17 mouse cellular contexts compared by ENCODE assay signal in the genomic region with DNA sequence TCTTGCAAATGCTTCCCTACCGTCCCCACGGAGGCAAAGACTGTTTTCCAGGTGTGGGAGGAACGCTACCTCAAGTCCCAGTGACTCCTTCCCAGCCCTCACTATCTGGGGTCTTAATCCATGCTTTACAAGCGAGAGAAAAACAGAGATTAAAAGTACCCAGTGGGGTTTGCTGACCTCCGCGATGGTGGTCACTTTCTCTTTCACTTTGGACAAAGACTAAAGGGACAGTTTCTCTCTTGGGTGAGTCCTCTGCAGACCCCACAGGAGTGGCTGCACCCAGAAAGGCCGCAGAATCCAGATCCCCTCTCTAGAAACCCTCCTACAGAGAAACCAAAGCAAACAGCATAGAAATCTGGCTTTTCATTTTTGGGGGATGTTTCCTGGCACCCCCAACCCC.
DNase-seq lines count a peak whose midpoint lies in the region; ATAC-seq and TF ChIP-seq lines count a peak whose summit lies in the region.
"Had no signal": no experiment of that assay in that cellular context is flagged by ENCODE, and none has a peak within 500 bp of the region (broad histone marks: within the 10 kb centered on the region; RNA-seq: fewer than 3 reads in every experiment).

No protein-coding gene starts in this region.

- no peak for ATAC-seq in embryonic facial prominence, embryonic 13.5 days (ENCODE audit: insufficient number of reproducible peaks, insufficient read depth, low FRiP score, low TSS enrichment, low read depth)
- no peak for ATAC-seq in lung, embryonic 14.5 days (ENCODE audit: insufficient read depth)
- ATAC-seq: midbrain, embryonic 15.5 days had no signal

- no peak for TF ChIP-seq CTCF in lung, embryonic 14.5 days (IDR thresholded peaks at IDR 0.05; ENCODE audit: low read depth)

- no peak for DNase-seq in embryonic facial prominence, embryonic 10.5 days (ENCODE audit: low spot score)
- DNase-seq in lung, embryonic 14.5 days, result no peak
- DNase-seq in lung, postnatal 10 days, result no peak
- peak; percentile 36 for DNase-seq in adrenal gland, postnatal 14 days
- no peak for DNase-seq in thymus, postnatal 14 days
- DNase-seq: cerebellum, adult 18-20 months; heart, adult 2 months; liver, embryonic 13.5 days; thymus, adult 18-20 months had no signal

- peak overlapping the region; percentile 61 for H3K9ac ChIP-seq in embryonic facial prominence, embryonic 13.5 days
- no peak overlapping the region for H3K9ac ChIP-seq in lung, embryonic 14.5 days
- H3K9ac ChIP-seq: embryonic facial prominence, embryonic 12.5 days; limb, embryonic 12.5 days; liver, embryonic 13.5 days; midbrain, embryonic 15.5 days had no signal

- no peak overlapping the region for H3ac ChIP-seq in myocyte (ENCODE audit: control insufficient read depth, insufficient read length)

- H3K27me3 ChIP-seq in embryonic facial prominence, embryonic 13.5 days, result peaks cover 14% of the 10 kb centered on the region
- peaks cover 54% of the 10 kb centered on the region for H3K27me3 ChIP-seq in embryonic facial prominence, embryonic 10.5 days (replicated peaks; ENCODE audit: low read depth, poor library complexity, severe bottlenecking)
- H3K27me3 ChIP-seq in lung, embryonic 14.5 days (ENCODE audit: insufficient read depth, low read length), result peaks cover 3% of the 10 kb centered on the region; the same call in 1 of the 2 replicates
- H3K27me3 ChIP-seq in myocyte (ENCODE audit: control insufficient read depth, insufficient read depth, insufficient read length), result no peaks in the 10 kb centered on the region

- WGBS in embryonic facial prominence, embryonic 13.5 days, result 46% methylated on average over 7 of the region's 7 CpGs
- WGBS in embryonic facial prominence, embryonic 10.5 days, result 38% methylated on average over 7 of the region's 7 CpGs
- 48% methylated on average over 7 of the region's 7 CpGs for WGBS in lung, embryonic 14.5 days

- H3K4me1 ChIP-seq in embryonic facial prominence, embryonic 13.5 days, result peaks cover 32% of the 10 kb centered on the region
- H3K4me1 ChIP-seq in embryonic facial prominence, embryonic 10.5 days, result peaks cover 43% of the 10 kb centered on the region
- no peaks in the 10 kb centered on the region; the same call in 1 of the 2 replicates for H3K4me1 ChIP-seq in lung, embryonic 14.5 days (ENCODE audit: insufficient read depth)
- H3K4me1 ChIP-seq: liver, embryonic 13.5 days had no signal

- H3K27ac ChIP-seq in embryonic facial prominence, embryonic 13.5 days, result peak overlapping the region; percentile 17; the same call in 1 of the 2 replicates
- no peak overlapping the region for H3K27ac ChIP-seq in embryonic facial prominence, embryonic 10.5 days (replicated peaks)
- H3K27ac ChIP-seq in lung, embryonic 14.5 days (ENCODE audit: low read depth), result no peak overlapping the region
- H3K27ac ChIP-seq: embryonic facial prominence, embryonic 12.5 days; forebrain, embryonic 10.5 days; heart, adult 2 months; hindbrain, embryonic 10.5 days; left cerebral cortex, adult 2 months; limb, embryonic 12.5 days; liver, embryonic 13.5 days; midbrain, embryonic 15.5 days had no signal

- TF ChIP-seq POLR2A in myocyte (IDR thresholded peaks at IDR 0.05; ENCODE audit: insufficient read length, low read depth), result no peak

- no peak overlapping the region for H3K4me3 ChIP-seq in embryonic facial prominence, embryonic 13.5 days
- no peak overlapping the region for H3K4me3 ChIP-seq in embryonic facial prominence, embryonic 10.5 days
- H3K4me3 ChIP-seq in lung, embryonic 14.5 days (ENCODE audit: low read depth, low read length), result no peak overlapping the region
- no peak overlapping the region for H3K4me3 ChIP-seq in myocyte
- H3K4me3 ChIP-seq: embryonic facial prominence, embryonic 12.5 days; forebrain, embryonic 10.5 days; heart, adult 2 months; hindbrain, embryonic 10.5 days; left cerebral cortex, adult 2 months; limb, embryonic 12.5 days; liver, embryonic 13.5 days; midbrain, embryonic 15.5 days had no signal

- H3K4me2 ChIP-seq in embryonic facial prominence, embryonic 13.5 days, result peak overlapping the region; percentile 46
- H3K4me2 ChIP-seq in lung, embryonic 14.5 days, result peak overlapping the region; percentile 16; the same call in 1 of the 2 replicates
- peak overlapping the region; percentile 14 for H3K4me2 ChIP-seq in myocyte (ENCODE audit: low read depth)
- H3K4me2 ChIP-seq: embryonic facial prominence, embryonic 12.5 days; limb, embryonic 12.5 days; liver, embryonic 13.5 days; midbrain, embryonic 15.5 days had no signal

- no peaks in the 10 kb centered on the region for H3K36me3 ChIP-seq in embryonic facial prominence, embryonic 13.5 days
- no peaks in the 10 kb centered on the region for H3K36me3 ChIP-seq in embryonic facial prominence, embryonic 10.5 days (replicated peaks)
- no peaks in the 10 kb centered on the region for H3K36me3 ChIP-seq in lung, embryonic 14.5 days (ENCODE audit: insufficient read depth)
- H3K36me3 ChIP-seq in myocyte (ENCODE audit: control insufficient read depth, insufficient read depth), result no peaks in the 10 kb centered on the region
- H3K36me3 ChIP-seq: embryonic facial prominence, embryonic 12.5 days; forebrain, embryonic 10.5 days; hindbrain, embryonic 10.5 days; limb, embryonic 12.5 days; liver, embryonic 13.5 days; midbrain, embryonic 15.5 days had no signal

- no peaks in the 10 kb centered on the region for H3K9me3 ChIP-seq in embryonic facial prominence, embryonic 13.5 days
- no peaks in the 10 kb centered on the region for H3K9me3 ChIP-seq in embryonic facial prominence, embryonic 10.5 days
- no peaks in the 10 kb centered on the region for H3K9me3 ChIP-seq in lung, embryonic 14.5 days (ENCODE audit: low read depth, low read length)
- H3K9me3 ChIP-seq: embryonic facial prominence, embryonic 12.5 days; forebrain, embryonic 10.5 days; hindbrain, embryonic 10.5 days; limb, embryonic 12.5 days; liver, embryonic 13.5 days; midbrain, embryonic 15.5 days had no signal

- H3K79me2 ChIP-seq in myocyte (ENCODE audit: control insufficient read depth, insufficient read depth), result no peaks in the 10 kb centered on the region

TF ChIP-seq in myocyte, 11 proteins besides CTCF, POLR2A, EP300 and RAD21:
- TF ChIP-seq SRF (IDR thresholded peaks at IDR 0.05; ENCODE audit: control insufficient read depth, insufficient read length, low read depth) (no peak), MYOG (IDR thresholded peaks at IDR 0.05; ENCODE audit: control insufficient read depth in 1 of 3, insufficient read depth in 1 of 3, insufficient read length in 2 of 3, low read depth in 2 of 3) (no peak), CEBPB (IDR thresholded peaks at IDR 0.05; ENCODE audit: insufficient read depth, poor library complexity, severe bottlenecking) (no peak), TCF3 (IDR thresholded peaks at IDR 0.05; ENCODE audit: insufficient read length, low read depth) (no peak), E2F4 (IDR thresholded peaks at IDR 0.05; ENCODE audit: insufficient read depth) (no peak), REST (IDR thresholded peaks at IDR 0.05; ENCODE audit: insufficient read depth, insufficient read length) (no peak), POLR2AphosphoS2 (IDR thresholded peaks at IDR 0.05; ENCODE audit: insufficient read length, low read depth) (no peak), MYOD1 (IDR thresholded peaks at IDR 0.05; ENCODE audit: control insufficient read depth in 1 of 3, insufficient read length in 2 of 3, low read depth in 2 of 3) (no peak), MAX (IDR thresholded peaks at IDR 0.05; ENCODE audit: low read depth) (no peak), USF1 (IDR thresholded peaks at IDR 0.05; ENCODE audit: low read depth) (no peak), TCF12 (IDR thresholded peaks at IDR 0.05; ENCODE audit: insufficient read depth, poor library complexity, severe bottlenecking) (no peak)
